Mouse (Mus musculus): Measurements from ENCODE around the gene Ceacam20. TPM values are rescaled to one million over a fixed set of nuclear protein-coding genes. Genes with fewer than 3 reads are reported as not detected.
"Not testable (repeated sequence)": the region's sequence is repeated elsewhere in the genome, so short reads cannot be mapped to it uniquely, and the experiment has no call there.

Ceacam20 gene
- total and polyA plus RNA-seq, 2 experiments from 2014 or later: not detected

DNA sequence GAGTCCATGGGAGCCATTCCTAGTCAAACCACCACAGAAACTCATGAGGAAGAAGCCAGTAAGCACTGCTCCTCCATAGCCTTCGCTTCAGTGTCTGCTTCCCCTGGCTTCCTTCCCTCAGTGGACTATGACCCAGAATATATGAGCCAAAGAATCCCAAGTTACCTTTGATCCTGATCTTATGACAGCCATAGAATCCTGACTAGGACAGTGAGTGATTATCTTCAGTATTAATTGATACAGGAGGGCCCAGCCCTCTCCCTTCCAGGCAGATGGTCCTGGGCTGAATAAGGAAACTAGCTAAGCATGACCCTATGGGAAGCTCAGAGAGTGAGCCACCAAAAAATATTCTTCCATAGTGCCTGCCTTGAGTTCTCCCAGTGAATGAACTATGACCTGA is 2.8 kb upstream of the Ceacam20 start:
- WGBS: 63% methylated on average over 1 of the region's 1 CpGs

DNA sequence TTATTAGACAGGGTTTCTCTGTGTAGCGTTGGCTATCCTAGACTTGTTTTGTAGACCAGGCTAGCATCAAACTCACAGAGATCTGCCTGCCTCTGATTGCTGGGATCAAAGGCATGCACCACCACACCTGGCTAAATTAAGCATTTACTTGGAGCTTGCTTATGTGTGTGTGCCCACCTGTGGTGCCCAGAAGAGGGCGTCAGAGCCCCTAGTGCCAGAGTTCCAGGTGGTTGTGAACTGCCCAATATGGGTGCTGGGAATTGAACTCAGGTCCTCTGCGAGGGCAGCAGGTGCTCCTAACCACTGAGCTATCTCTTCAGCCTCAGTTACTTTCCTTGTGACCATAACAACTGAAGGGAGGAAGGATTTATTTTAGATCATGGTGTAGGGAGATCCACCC is 3.9 kb downstream of the Ceacam20 start:
- ATAC-seq (no peak), DNase-seq (ENCODE audit: low spot score) (no peak)
- Histone ChIP-seq H3K9me3 (ENCODE audit: low read length) (peaks cover 11% of the 10 kb centered on the region), H3K27me3 (ENCODE audit: insufficient read depth, low read length) (no peaks in the 10 kb centered on the region), H3K4me1 (ENCODE audit: insufficient read depth, low read length) (no peaks in the 10 kb centered on the region), H3K9ac (replicated peaks; ENCODE audit: low read length) (no peak overlapping the region), H3K36me3 (ENCODE audit: insufficient read depth, low read length) (no peaks in the 10 kb centered on the region), H3K4me3 (ENCODE audit: low read length) (no peak overlapping the region), H3K4me2 (ENCODE audit: low read depth, low read length) (no peak overlapping the region), H3K27ac (no peak overlapping the region)
- TF ChIP-seq CTCF (IDR thresholded peaks at IDR 0.05; ENCODE audit: low read depth): no peak
- WGBS: 80% methylated on average over 3 of the region's 3 CpGs

More for the DNA sequence above, 2.8 kb upstream of the Ceacam20 start:
- H3K4me1 ChIP-seq (ENCODE audit: insufficient read depth, low read length): no peaks in the 10 kb centered on the region
- H3K9me3 ChIP-seq (ENCODE audit: low read length): no peaks in the 10 kb centered on the region
- no peak for TF ChIP-seq CTCF (IDR thresholded peaks at IDR 0.05; ENCODE audit: low read depth)
- no peak for DNase-seq (ENCODE audit: low spot score)
- no peak overlapping the region for H3K27ac ChIP-seq
- no peak overlapping the region for H3K4me3 ChIP-seq (ENCODE audit: low read length)
- no peak for ATAC-seq
- H3K27me3 ChIP-seq (ENCODE audit: insufficient read depth, low read length): no peaks in the 10 kb centered on the region
- H3K36me3 ChIP-seq (ENCODE audit: insufficient read depth, low read length): no peaks in the 10 kb centered on the region
- H3K9ac ChIP-seq (replicated peaks; ENCODE audit: low read length): no peak overlapping the region
- no peak overlapping the region for H3K4me2 ChIP-seq (ENCODE audit: low read depth, low read length)

DNA sequence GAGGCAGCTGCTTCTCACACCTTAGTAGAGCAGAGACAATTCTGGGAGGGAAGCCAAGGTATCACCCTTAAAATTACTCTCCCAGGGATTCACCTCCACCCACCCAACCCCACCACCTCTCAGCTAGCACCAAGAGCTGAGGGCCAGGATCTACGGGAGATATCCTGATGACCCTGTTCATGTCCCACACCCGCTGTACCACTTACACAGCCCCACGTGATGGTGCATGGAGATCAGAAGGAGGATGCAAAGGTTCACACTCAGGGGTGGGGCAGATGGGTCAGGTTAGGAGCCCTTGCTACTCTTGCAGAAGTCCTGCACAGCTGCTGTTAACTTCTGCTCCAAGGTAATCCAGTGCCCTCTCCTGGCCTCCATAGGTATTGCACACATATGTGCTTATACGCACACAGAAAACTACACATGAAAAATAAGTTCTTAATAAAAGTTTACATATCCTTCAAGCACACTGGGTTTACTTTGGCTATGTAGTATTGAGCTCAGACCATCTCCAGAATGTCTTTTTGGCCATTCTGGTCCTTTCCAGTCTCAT is 4.4 kb downstream of the Ceacam20 start:
- WGBS: 94% methylated on average over 4 of the region's 4 CpGs
- no peak overlapping the region for H3K27ac ChIP-seq
- no peak overlapping the region for H3K9ac ChIP-seq (replicated peaks; ENCODE audit: low read length)
- no peak overlapping the region for H3K4me3 ChIP-seq (ENCODE audit: low read length)
- peaks cover 11% of the 10 kb centered on the region for H3K9me3 ChIP-seq (ENCODE audit: low read length)
- no peak for ATAC-seq
- no peaks in the 10 kb centered on the region for H3K4me1 ChIP-seq (ENCODE audit: insufficient read depth, low read length)
- no peak overlapping the region for H3K4me2 ChIP-seq (ENCODE audit: low read depth, low read length)
- H3K36me3 ChIP-seq (ENCODE audit: insufficient read depth, low read length): no peaks in the 10 kb centered on the region
- DNase-seq (ENCODE audit: low spot score): no peak
- H3K27me3 ChIP-seq (ENCODE audit: insufficient read depth, low read length): no peaks in the 10 kb centered on the region
- TF ChIP-seq CTCF (IDR thresholded peaks at IDR 0.05; ENCODE audit: low read depth): no peak

DNA sequence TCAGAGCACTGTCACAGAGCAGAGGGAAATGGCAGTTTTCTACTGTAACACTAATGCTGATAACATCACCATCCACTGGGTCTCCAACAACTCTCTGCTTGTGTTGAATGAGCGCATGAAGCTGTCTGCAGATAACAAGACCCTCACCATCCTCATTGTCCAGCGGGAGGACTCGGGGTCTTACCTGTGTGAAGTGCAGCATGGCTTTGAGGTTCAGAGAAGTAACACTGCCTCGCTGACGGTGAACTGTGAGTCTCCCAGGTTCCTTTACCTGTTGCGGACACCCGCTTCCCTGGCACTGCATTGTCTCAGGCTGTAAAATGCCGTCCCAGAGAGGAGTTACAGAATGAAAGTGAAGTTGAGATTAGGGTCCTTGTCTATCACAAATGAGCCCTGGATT is 5.0 kb downstream of the Ceacam20 start:
- Histone ChIP-seq H3K9ac (replicated peaks; ENCODE audit: low read length) (no peak overlapping the region), H3K36me3 (ENCODE audit: insufficient read depth, low read length) (no peaks in the 10 kb centered on the region), H3K4me3 (ENCODE audit: low read length) (no peak overlapping the region), H3K9me3 (ENCODE audit: low read length) (peaks cover 11% of the 10 kb centered on the region), H3K4me2 (ENCODE audit: low read depth, low read length) (no peak overlapping the region), H3K4me1 (ENCODE audit: insufficient read depth, low read length) (no peaks in the 10 kb centered on the region), H3K27ac (no peak overlapping the region), H3K27me3 (ENCODE audit: insufficient read depth, low read length) (no peaks in the 10 kb centered on the region)
- DNase-seq (ENCODE audit: low spot score) (no peak), ATAC-seq (no peak)
- TF ChIP-seq CTCF (IDR thresholded peaks at IDR 0.05; ENCODE audit: low read depth): no peak
- 94% methylated on average over 8 of the region's 8 CpGs for WGBS

DNA sequence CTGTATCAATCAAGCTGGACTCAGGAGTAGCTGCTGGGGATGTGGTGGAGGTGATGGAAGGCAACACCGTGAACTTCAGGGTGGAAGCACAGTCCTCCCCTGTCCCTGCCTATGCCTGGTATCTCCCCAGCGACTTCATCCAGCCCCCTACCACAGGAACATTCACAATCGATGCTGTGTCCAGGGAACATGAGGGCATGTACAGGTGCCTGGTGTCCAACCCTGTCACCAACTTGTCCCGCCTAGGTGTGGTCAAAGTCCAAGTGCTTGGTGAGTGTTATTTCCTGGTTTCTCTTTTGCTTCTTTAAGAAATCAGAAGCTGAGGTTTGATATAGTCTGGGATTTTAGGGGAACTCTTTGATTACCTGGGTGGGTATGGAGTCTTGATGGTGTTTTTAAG is 6.3 kb downstream of the Ceacam20 start:
- no peak for TF ChIP-seq CTCF (IDR thresholded peaks at IDR 0.05; ENCODE audit: low read depth)
- WGBS: 84% methylated on average over 4 of the region's 4 CpGs
- H3K9me3 ChIP-seq (ENCODE audit: low read length): peaks cover 11% of the 10 kb centered on the region
- H3K9ac ChIP-seq (replicated peaks; ENCODE audit: low read length): no peak overlapping the region
- H3K27me3 ChIP-seq (ENCODE audit: insufficient read depth, low read length): no peaks in the 10 kb centered on the region
- H3K4me3 ChIP-seq (ENCODE audit: low read length): no peak overlapping the region
- no peak overlapping the region for H3K27ac ChIP-seq
- ATAC-seq: no peak
- H3K36me3 ChIP-seq (ENCODE audit: insufficient read depth, low read length): no peaks in the 10 kb centered on the region
- no peak overlapping the region for H3K4me2 ChIP-seq (ENCODE audit: low read depth, low read length)
- DNase-seq (ENCODE audit: low spot score): no peak
- no peaks in the 10 kb centered on the region for H3K4me1 ChIP-seq (ENCODE audit: insufficient read depth, low read length)

DNA sequence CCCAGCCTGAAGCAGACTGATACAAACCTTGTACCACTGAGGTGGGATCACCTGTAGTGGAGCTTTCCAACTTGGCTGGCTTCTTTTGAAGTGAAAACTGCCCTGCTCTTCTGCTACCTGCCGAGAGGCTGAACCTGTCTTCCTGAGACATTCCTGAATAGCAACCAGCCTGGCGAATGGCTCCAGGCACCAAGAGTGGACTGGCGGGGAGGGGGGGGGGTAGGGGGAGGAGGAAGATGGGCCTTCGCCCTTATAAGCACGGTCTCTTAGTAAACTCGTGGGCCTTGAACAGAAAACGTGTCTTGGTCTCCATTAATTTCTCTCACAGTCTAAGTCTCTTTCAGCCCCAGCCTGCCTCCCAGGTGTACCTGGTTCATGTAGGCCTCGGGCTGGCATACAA is 26.0 kb downstream of the Ceacam20 start, which contains the start of gene Nlrp9b:
TSS of gene Nlrp9b (plus strand) at position 301 of the 400 bp plus-strand sequence.
- not testable (repeated sequence) for H3K4me3 ChIP-seq (ENCODE audit: low read length); H3K27ac ChIP-seq; DNase-seq (ENCODE audit: low spot score); H3K9ac ChIP-seq (replicated peaks; ENCODE audit: low read length); H3K9me3 ChIP-seq (ENCODE audit: low read length); H3K4me2 ChIP-seq (ENCODE audit: low read depth, low read length); H3K27me3 ChIP-seq (ENCODE audit: insufficient read depth, low read length); ATAC-seq; H3K4me1 ChIP-seq (ENCODE audit: insufficient read depth, low read length); H3K36me3 ChIP-seq (ENCODE audit: insufficient read depth, low read length)
- 69% methylated on average over 8 of the region's 8 CpGs for WGBS

DNA sequence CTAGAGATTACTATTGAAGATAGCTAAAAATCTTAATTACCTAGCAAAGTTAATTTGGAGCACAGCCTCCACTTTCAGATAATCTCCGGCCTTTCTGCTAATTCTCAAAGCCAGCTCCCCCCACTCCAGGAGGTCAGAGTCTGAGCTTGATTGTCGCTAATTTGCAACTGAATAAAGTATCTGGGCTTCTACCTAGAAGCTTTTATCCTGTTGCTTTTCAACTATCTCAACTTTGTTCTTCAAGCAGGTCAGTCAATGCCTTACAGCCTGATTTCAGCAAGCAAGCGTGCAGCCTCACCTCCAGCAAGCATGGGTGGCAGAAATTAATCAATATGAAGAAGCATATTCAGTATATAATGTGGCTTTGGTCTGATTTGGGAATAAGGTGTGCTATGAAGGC is 31.5 kb downstream of the Ceacam20 start:
- H3K9ac ChIP-seq (replicated peaks; ENCODE audit: low read length); H3K4me3 ChIP-seq (ENCODE audit: low read length); H3K27ac ChIP-seq; H3K4me2 ChIP-seq (ENCODE audit: low read depth, low read length); H3K9me3 ChIP-seq (ENCODE audit: low read length); H3K4me1 ChIP-seq (ENCODE audit: insufficient read depth, low read length); DNase-seq (ENCODE audit: low spot score); H3K27me3 ChIP-seq (ENCODE audit: insufficient read depth, low read length); ATAC-seq; H3K36me3 ChIP-seq (ENCODE audit: insufficient read depth, low read length): not testable (repeated sequence)
- 65% methylated on average over 3 of the region's 3 CpGs for WGBS
